Mouse (Mus musculus) gastrocnemius, postnatal 36 days (tissue): ENCODE data around the gene Dmrt2. TPM values are rescaled to one million over a fixed set of nuclear protein-coding genes. Genes with fewer than 3 reads are reported as not detected.

Experiments
- DNase-seq, 2 experiments: peaks; one replicate each; pipeline ENCODE4 v3.0.0; 2022
- intact Hi-C: fragments of 180-260 bp; cut with DNase I; formaldehyde crosslinking; loops from one replicate; pipeline ENCODE4 v1.15.1; 2025
- total RNA-seq, 2 experiments: library from RNA; stranded (reverse); gene quantifications; 2 replicates each; pipeline ENCODE4 v1.2.3; 2021

Dmrt2 gene
- total RNA-seq, 2 experiments from 2014 or later: 4.2 to 6.6 TPM

DNA sequence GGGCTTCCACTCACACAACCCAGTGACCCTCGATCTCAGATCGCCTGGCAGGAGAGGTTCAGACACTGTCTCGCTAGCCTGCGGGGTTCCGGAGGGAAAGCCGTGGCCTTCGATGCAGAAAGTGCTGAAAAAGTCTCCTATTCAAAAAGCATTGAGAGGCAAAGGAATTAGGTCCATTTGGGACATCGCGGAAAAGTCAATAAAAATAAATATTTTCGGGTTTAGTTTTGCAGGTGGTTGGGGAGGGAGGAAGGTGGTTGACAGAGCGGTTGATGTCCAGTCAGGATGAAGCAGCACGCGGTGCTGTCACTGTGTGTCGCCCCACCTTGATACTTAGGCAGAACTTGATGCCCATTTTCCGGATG, 1.8 kb downstream of the Dmrt2 start:
- DNase-seq: no peak
- intact Hi-C loops: loop anchor here (5.0 to 10.0 kb wide), 2 partner anchors 931 to 1073 kb away; partner anchors contain the start of gene Smarca2

GRCm38 (mm10) chr19:25674744-25675143, 2.5 kb downstream of the Dmrt2 start:
- no peak for DNase-seq
- intact Hi-C loops: loop anchor here (5.0 to 10.0 kb wide), 2 partner anchors 930 to 1073 kb away; partner anchors contain the start of gene Smarca2

- no peak for DNase-seq
- intact Hi-C loops: loop anchor here (10.0 kb wide), 1 partner anchor 929 kb away; the partner anchor contains the start of gene Smarca2
Observed at GRCm38 (mm10) chr19:25675866-25676440, 3.7 kb downstream of the Dmrt2 start.

GRCm38 (mm10) chr19:25698850-25699249, 26.6 kb downstream of the Dmrt2 start:
- no peak for DNase-seq
- intact Hi-C loops: no loop called here

- intact Hi-C loops: no loop called here
- DNase-seq: no peak
Observed at GRCm38 (mm10) chr19:25713382-25713781, 41.2 kb downstream of the Dmrt2 start.

DNA sequence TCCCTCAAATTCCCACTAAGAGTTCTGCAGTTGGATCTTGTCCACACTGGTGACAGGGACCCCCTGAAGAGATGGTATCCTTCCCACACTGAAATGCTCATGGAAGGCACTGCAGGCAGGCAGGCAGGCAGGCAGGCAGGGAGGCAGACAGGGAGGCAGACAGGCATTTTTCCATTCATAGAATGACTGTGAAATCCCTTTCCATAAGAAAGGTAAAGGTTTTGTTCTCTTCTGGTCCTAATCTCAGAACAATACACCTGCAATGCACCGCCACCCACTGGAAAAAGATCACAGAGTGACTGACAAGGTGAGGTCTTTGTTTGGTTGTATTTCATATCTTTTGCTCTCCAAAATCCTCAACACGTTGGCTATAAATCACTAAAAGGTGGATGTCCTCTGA, 42.7 kb downstream of the Dmrt2 start:
- no peak for DNase-seq
- intact Hi-C loops: no loop called here

GRCm38 (mm10) chr19:25722616-25723015, 50.4 kb downstream of the Dmrt2 start:
- no peak for DNase-seq
- intact Hi-C loops: no loop called here

Other genes with a start within 250 kb of the Dmrt2 start
- not detected for gene Dmrt1, start 166.8 kb upstream of the Dmrt2 start, total RNA-seq
- gene Dmrt3, start 62.1 kb upstream of the Dmrt2 start, total RNA-seq: not detected